Mouse (Mus musculus): ENCODE data around the gene Txndc2.

Gene Txndc2

DNA sequence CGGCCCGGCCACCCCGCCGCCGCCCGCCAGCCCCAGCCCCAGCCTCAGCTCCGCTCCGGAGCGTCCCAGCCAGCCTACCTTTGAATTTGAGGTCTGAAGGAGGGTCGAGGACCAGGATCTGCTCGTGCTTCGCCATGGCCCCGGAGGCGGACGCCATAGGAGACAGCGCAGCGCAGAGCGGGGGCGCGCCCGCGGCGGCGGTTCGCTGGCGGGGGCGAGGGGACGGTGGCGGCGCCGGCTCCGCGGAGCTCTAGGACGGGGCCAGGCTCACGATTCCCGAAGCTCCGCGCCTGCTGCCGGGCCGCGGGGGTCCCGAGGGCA is 28.9 kb downstream of the Txndc2 start:
- DNase-seq (ENCODE audit: low spot score in 2 of 2), result no peak

GRCm38 (mm10) chr17:65612391-65613141 is 29.4 kb downstream of the Txndc2 start:
- peak; percentile 13 to 30 for DNase-seq (ENCODE audit: low spot score in 2 of 2)

- no peak for DNase-seq (ENCODE audit: low spot score in 2 of 2)
These were observed 30.2 kb downstream of the Txndc2 start for GRCm38 (mm10) chr17:65611721-65612120.

DNA sequence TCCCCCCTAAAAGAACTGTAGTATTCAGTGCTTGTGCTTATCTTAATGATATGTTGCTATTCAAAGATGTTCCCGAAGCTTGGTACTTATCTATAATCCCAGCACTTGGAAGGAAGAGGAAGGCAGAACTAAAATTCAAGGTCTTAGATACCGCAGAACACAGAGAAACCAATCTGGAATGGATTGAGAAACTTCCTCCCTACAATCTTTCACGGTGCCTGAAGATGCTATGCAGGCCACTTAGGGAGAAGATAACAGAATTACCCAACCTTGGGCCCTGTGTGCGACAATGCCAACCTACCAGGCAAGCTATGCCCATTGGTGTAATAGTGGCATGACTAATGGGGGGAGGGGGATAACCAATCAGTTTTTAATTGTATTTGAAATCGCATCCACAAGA is 33.2 kb downstream of the Txndc2 start:
- no peak for DNase-seq (ENCODE audit: low spot score in 2 of 2)

GRCm38 (mm10) chr17:65608312-65608687 is 33.7 kb downstream of the Txndc2 start:
- no peak for DNase-seq (ENCODE audit: low spot score in 2 of 2)

DNA sequence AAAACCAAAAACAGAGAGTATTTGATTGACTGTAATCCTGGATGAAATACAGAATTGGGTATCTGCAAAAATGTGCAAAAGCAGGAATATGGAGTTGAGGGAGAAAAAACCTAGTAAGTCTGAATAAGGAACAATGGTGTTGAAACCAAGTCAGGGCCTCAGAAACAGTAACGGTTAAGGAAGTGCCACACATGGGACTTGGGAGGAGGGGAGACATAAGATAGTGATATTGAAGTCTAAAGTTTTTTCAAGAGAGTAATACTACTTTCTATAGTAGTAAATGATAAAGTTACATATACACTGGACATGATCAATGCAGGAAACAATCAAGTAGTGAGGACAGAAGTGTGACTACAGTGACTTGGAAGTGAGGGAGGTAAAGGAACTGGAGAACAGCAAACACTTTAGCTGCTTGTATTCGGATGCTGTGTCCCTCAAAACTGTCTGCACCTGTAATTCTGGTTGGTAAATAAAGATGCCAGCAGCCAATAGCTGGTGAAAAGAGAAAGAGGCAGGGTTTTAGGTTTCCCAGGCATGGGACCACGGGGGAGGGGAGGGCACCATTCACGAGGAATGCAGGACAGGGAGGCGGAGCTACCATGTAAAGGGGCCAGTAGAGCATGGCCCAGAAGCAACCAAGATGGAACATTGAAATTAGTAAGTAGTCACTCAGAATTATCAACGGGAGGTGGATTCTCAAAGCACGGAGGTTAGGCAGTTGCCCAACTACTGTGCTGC is 34.2 kb downstream of the Txndc2 start:
- no peak for DNase-seq (ENCODE audit: low spot score in 2 of 2)

- DNase-seq (ENCODE audit: low spot score in 2 of 2), result no peak
These were observed 36.0 kb downstream of the Txndc2 start for GRCm38 (mm10) chr17:65606014-65606413.

- DNase-seq (ENCODE audit: low spot score in 2 of 2), result no peak
These were observed 37.1 kb downstream of the Txndc2 start for GRCm38 (mm10) chr17:65604892-65605291.

GRCm38 (mm10) chr17:65604315-65604714 is 37.7 kb downstream of the Txndc2 start:
- DNase-seq (ENCODE audit: low spot score in 2 of 2), result no peak

DNA sequence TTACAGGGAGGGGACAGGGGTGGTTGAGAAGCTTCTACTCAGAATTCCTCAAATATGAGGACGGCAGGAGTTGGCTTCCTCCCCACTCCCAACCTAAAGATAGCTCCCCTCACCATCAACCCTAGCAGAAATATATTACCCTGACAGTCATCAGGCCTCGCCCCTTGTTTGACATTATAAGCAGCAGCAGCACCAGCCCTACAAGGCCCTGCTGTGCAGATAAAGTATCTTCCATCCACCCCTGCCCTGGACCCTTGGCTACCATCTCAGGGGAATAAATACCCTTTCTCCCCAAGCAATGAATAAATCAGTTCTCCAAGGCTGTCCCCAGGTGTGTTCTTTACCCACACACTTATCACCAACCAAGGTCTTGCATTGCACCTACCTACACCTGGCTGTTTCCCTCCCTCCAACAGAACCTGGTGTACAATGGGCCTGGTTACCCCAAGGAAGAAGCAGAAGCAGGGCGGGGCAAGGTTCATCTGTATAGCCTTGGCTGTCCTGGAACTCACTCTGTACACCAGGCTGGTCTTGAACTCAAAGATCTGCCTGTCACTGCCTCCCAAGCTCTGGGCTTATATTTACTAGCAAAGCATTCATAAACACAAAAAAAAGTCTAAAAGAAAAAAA is 44.0 kb downstream of the Txndc2 start:
- no peak for DNase-seq (ENCODE audit: low spot score in 2 of 2)

DNA sequence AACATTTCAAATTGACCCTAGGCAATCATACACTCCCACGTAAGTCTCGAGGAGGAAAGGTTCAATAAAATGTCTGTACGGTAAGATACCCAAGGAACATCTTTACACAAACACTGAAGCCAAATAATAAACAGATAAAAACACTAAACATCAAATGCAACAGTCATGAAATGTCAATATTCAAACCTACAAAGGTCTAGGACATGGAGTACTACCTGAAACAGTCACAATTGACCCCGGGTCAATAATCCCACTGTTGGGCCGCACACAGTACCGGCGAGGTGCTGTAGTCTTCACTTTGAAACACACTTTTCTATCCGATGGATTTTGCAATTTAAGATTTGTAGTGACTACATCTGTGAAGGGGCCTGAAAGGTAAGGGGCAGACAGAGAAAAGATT is 47.3 kb downstream of the Txndc2 start:
- DNase-seq (ENCODE audit: low spot score in 2 of 2), result no peak
